Mouse (Mus musculus) forebrain, embryonic 10.5 days (tissue): ENCODE measurements around the gene Sec61b. TPM values are rescaled to one million over a fixed set of nuclear protein-coding genes. Genes with fewer than 3 reads are reported as not detected.
A peak's percentile ranks its signal among the peaks of the same experiment; 100 is the strongest.

Source experiments
- DNase-seq: peaks from one replicate; pipeline ENCODE4 v3.0.0-alpha.2; 2017; ENCODE audit warnings: low spot score; ENCODE audit errors: extremely low spot score
- H3K27ac ChIP-seq: fragments of 300-500 bp; sonication (generic); 2 replicates; pipeline ENCODE4 v1.5.1; 2016; ENCODE audit warnings: mild to moderate bottlenecking
- H3K27me3 ChIP-seq: fragments of 300-500 bp; sonication (generic); 2 replicates; pipeline ENCODE4 v1.6.1; 2016; ENCODE audit warnings: mild to moderate bottlenecking; ENCODE audit not compliant: poor library complexity, severe bottlenecking
- H3K36me3 ChIP-seq: fragments of 300-500 bp; sonication (generic); replicated peaks from 2 replicates; pipeline ENCODE4 v1.6.1; 2016; ENCODE audit warnings: mild to moderate bottlenecking, moderate library complexity
- H3K4me1 ChIP-seq: fragments of 300-500 bp; sonication (generic); 2 replicates; pipeline ENCODE4 v1.6.1; 2016
- H3K4me3 ChIP-seq: fragments of 300-500 bp; sonication (generic); 2 replicates; pipeline ENCODE4 v1.5.1; 2016; ENCODE audit warnings: mild to moderate bottlenecking, moderate library complexity
- H3K9me3 ChIP-seq: fragments of 300-500 bp; sonication (generic); 2 replicates; pipeline ENCODE4 v1.6.1; 2016; ENCODE audit warnings: mild to moderate bottlenecking, moderate library complexity
- WGBS: fragments of 180-500 bp; shearing (Covaris S2); methylation state at CpG from one replicate; pipeline ENCODE4 v1.1.7; 2016; 5-methylcytosine and 5-hydroxymethylcytosine counted together
- polyA plus RNA-seq: library from polyadenylated mRNA; unstranded; fragments of >200 nt; fragmentation: Nextera tagmentation; extraction: Ambion mirVana; gene quantifications from 2 replicates; pipeline ENCODE4 v1.2.1, GENCODE M21; 2016

Gene Sec61b
- polyA plus RNA-seq, 1 experiment from 2014 or later = 339 TPM

- 93% methylated on average over 2 of the region's 2 CpGs for WGBS
These were observed 20.2 kb downstream of the Sec61b start for GRCm38 (mm10) chr4:47494686-47495085.

DNA sequence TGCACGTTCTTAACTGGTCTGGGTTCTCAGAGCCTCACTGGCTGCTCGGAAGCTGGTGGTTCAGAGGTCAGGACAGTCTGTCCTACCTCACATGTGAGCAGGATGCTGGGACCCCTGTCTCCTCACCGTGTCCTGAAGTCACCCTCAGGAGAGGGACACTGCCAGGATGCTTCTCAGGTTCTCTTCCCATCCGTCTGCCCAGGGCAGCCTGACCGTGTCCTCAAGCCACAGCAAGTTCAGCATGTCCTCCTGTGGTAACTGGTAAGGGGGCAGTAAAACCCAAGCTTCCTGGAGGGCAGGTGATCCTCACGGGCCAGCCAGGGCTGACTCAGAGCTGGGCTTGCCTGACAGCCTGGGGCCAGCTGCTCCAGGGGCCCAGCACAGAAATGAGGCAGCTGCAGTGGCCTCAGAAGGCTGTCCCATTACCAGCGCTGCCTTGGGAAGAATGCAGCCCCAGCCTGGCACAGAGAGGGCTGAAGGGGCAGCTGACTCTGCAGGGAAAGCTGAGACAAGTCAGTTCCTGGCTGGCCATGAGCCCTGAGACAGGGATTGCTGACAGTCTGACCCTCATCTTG is 23.4 kb downstream of the Sec61b start:
- H3K36me3 ChIP-seq = no peaks in the 10 kb centered on the region
- 0 out of 2 replicates have a peak overlapping the region, but pooled peaks have one; percentile 4 for H3K27ac ChIP-seq
- H3K4me1 ChIP-seq = no peaks in the 10 kb centered on the region
- no peak for DNase-seq
- H3K4me3 ChIP-seq = no peak overlapping the region
- no peaks in the 10 kb centered on the region for H3K27me3 ChIP-seq
- WGBS = 73% methylated on average over 7 of the region's 7 CpGs
- no peaks in the 10 kb centered on the region for H3K9me3 ChIP-seq

More at GRCm38 (mm10) chr4:47494686-47495085, 20.2 kb downstream of the Sec61b start:
- Histone ChIP-seq H3K9me3 (no peaks in the 10 kb centered on the region), H3K36me3 (no peaks in the 10 kb centered on the region), H3K4me3 (no peak overlapping the region), H3K27ac (no peak overlapping the region), H3K4me1 (peaks cover 23% of the 10 kb centered on the region), H3K27me3 (no peaks in the 10 kb centered on the region)
- DNase-seq = no peak

DNA sequence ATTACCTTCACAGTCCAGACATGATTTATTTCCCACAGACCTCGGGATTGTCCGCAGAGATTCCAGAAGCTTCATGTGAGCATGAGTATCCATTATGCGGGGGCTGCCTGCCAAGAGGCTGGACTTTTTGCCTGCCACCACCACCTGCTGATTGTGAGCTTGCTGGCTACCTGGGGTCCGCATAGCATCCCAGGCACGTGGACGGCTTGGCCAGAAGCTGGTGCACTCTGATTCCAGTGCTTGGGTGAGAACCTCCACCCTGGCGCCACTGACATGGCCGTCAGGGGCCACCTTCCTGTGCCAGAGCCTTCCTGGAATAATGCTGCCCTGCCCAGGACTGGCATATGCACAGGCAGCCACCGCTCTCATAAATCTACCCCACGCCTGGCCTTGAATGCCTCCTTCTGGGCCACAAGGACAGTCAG is 24.7 kb downstream of the Sec61b start:
- H3K4me1 ChIP-seq = no peaks in the 10 kb centered on the region
- no peaks in the 10 kb centered on the region for H3K36me3 ChIP-seq
- no peak overlapping the region for H3K27ac ChIP-seq
- no peaks in the 10 kb centered on the region for H3K9me3 ChIP-seq
- no peak for DNase-seq
- no peaks in the 10 kb centered on the region for H3K27me3 ChIP-seq
- H3K4me3 ChIP-seq = no peak overlapping the region
- WGBS = 88% methylated on average over 10 of the region's 10 CpGs

DNA sequence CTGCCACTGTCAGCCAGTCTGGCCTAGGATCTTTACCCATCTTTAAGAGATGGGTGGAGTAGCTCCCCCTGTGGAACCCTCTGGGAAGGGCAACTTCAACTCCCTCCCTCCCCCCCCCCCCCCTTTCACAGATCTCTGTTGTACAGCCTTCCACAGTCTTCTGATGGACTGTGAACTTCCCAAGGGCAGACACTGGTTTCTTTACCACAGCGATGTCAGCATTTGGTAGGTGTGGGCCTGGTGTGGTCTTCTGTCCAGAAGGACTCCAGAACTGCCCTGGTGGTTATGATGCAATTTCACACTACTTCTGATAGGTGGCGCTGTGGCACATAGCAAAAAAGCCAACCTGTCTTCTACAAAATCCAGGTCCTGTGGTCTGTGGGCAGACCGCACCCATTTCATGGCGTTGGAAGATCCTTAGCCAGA is 28.1 kb downstream of the Sec61b start:
- H3K27me3 ChIP-seq = no peaks in the 10 kb centered on the region
- no peak overlapping the region for H3K27ac ChIP-seq
- no peaks in the 10 kb centered on the region for H3K4me1 ChIP-seq
- H3K36me3 ChIP-seq = no peaks in the 10 kb centered on the region
- peak; percentile 49 for DNase-seq
- 33% methylated on average over 4 of the region's 4 CpGs for WGBS
- H3K4me3 ChIP-seq = no peak overlapping the region
- no peaks in the 10 kb centered on the region for H3K9me3 ChIP-seq

- H3K27me3 ChIP-seq = no peaks in the 10 kb centered on the region
- DNase-seq = no peak
- no peaks in the 10 kb centered on the region for H3K36me3 ChIP-seq
- no peak overlapping the region for H3K4me3 ChIP-seq
- H3K27ac ChIP-seq = no peak overlapping the region
- no peaks in the 10 kb centered on the region for H3K9me3 ChIP-seq
- no peaks in the 10 kb centered on the region for H3K4me1 ChIP-seq
- WGBS = 85% methylated on average over 6 of the region's 6 CpGs
These were observed 28.6 kb downstream of the Sec61b start for GRCm38 (mm10) chr4:47503045-47503444.

- H3K4me3 ChIP-seq = no peak overlapping the region
- H3K9me3 ChIP-seq = no peaks in the 10 kb centered on the region
- H3K4me1 ChIP-seq = no peaks in the 10 kb centered on the region
- 78% methylated on average over 10 of the region's 10 CpGs for WGBS
- DNase-seq = no peak
- H3K36me3 ChIP-seq = no peaks in the 10 kb centered on the region
- H3K27ac ChIP-seq = no peak overlapping the region
- no peaks in the 10 kb centered on the region for H3K27me3 ChIP-seq
These were observed 30.5 kb downstream of the Sec61b start for GRCm38 (mm10) chr4:47504841-47505517.

GRCm38 (mm10) chr4:47518551-47519181 is 44.2 kb downstream of the Sec61b start:
- Histone ChIP-seq H3K36me3 (no peaks in the 10 kb centered on the region), H3K27me3 (no peaks in the 10 kb centered on the region), H3K9me3 (no peaks in the 10 kb centered on the region), H3K4me3 (no peak overlapping the region), H3K27ac (peak overlapping the region; percentile 45), H3K4me1 (peaks cover 11% of the 10 kb centered on the region)
- WGBS = 78% methylated on average over 12 of the region's 12 CpGs
- DNase-seq = no peak

DNA sequence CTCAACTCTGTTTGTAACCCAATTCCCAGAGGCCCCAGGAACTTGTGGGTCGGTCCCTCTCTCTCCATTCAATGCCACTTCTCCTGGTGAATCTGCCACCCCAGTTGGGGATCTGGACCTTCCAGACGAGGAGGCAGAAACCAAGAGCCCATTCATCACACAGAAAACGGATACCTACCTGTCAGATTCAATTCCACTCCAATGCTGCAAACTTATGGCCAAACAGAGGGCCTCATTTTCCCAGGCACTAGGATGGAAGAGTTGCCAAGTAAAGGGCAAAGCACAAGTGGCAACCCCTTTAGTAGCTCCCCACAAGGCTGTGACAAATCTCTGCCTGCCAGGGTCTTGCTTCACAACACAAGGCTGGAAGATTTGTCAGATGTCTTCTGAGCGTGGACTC is 45.6 kb downstream of the Sec61b start:
- no peak for DNase-seq
- Histone ChIP-seq H3K9me3 (no peaks in the 10 kb centered on the region), H3K4me1 (peaks cover 11% of the 10 kb centered on the region), H3K4me3 (no peak overlapping the region), H3K36me3 (no peaks in the 10 kb centered on the region), H3K27me3 (no peaks in the 10 kb centered on the region), H3K27ac (no peak overlapping the region)
- 75% methylated on average over 4 of the region's 4 CpGs for WGBS

GRCm38 (mm10) chr4:47521884-47522605 is 47.6 kb downstream of the Sec61b start:
- no peak overlapping the region for H3K27ac ChIP-seq
- no peak overlapping the region for H3K4me3 ChIP-seq
- no peak for DNase-seq
- WGBS = 92% methylated on average over 6 of the region's 6 CpGs
- H3K27me3 ChIP-seq = no peaks in the 10 kb centered on the region
- no peaks in the 10 kb centered on the region for H3K9me3 ChIP-seq
- no peaks in the 10 kb centered on the region for H3K36me3 ChIP-seq
- peaks cover 11% of the 10 kb centered on the region for H3K4me1 ChIP-seq

GRCm38 (mm10) chr4:47529866-47530265 is 55.4 kb downstream of the Sec61b start:
- H3K27ac ChIP-seq = no peak overlapping the region
- DNase-seq = no peak
- H3K4me1 ChIP-seq = peaks cover 8% of the 10 kb centered on the region
- no peak overlapping the region for H3K4me3 ChIP-seq
- 92% methylated on average over 4 of the region's 4 CpGs for WGBS
- no peaks in the 10 kb centered on the region for H3K9me3 ChIP-seq
- no peaks in the 10 kb centered on the region for H3K36me3 ChIP-seq
- no peaks in the 10 kb centered on the region for H3K27me3 ChIP-seq
